Mouse (Mus musculus) hindbrain, postnatal 0 days (tissue): ENCODE measurements around the gene Ccna1. TPM values are rescaled to one million over a fixed set of nuclear protein-coding genes. Genes with fewer than 3 reads are reported as not detected.

ENCODE experiments used
- ATAC-seq: fragments of 200-750 bp; cut with Nextera tagmentation; 2 replicates; pipeline ENCODE4 v1.8.0; 2017; ENCODE audit warnings: mild to moderate bottlenecking, moderate TSS enrichment, moderate library complexity
- DNase-seq: peaks from one replicate; pipeline ENCODE4 v3.0.0-alpha.2; 2015; ENCODE audit warnings: low spot score
- H3K27ac ChIP-seq: fragments of 300-500 bp; sonication (generic); 2 replicates; pipeline ENCODE4 v1.5.1; 2014; ENCODE audit warnings: mild to moderate bottlenecking
- H3K27me3 ChIP-seq: fragments of 300-500 bp; sonication (generic); 2 replicates; pipeline ENCODE4 v1.6.1; 2014; ENCODE audit warnings: low read length, mixed read lengths; ENCODE audit not compliant: insufficient read depth
- H3K36me3 ChIP-seq: fragments of 300-500 bp; sonication (generic); 2 replicates; pipeline ENCODE4 v1.6.1; 2014; ENCODE audit warnings: low read length, mixed read lengths; ENCODE audit not compliant: insufficient read depth
- H3K4me1 ChIP-seq: fragments of 300-500 bp; sonication (generic); 2 replicates; pipeline ENCODE4 v1.6.1; 2014; ENCODE audit warnings: antibody characterized with exemption, low read length, mixed read lengths; ENCODE audit not compliant: insufficient read depth
- H3K4me2 ChIP-seq: fragments of 300-500 bp; sonication (generic); 2 replicates; pipeline ENCODE4 v1.6.1; 2014; ENCODE audit warnings: low read depth, mild to moderate bottlenecking, low read length, moderate library complexity, mixed read lengths
- H3K4me3 ChIP-seq: fragments of 300-500 bp; sonication (generic); 2 replicates; pipeline ENCODE4 v1.5.1; 2014; ENCODE audit warnings: low read length
- H3K9ac ChIP-seq: fragments of 300-500 bp; sonication (generic); replicated peaks from 2 replicates; pipeline ENCODE4 v1.6.1; 2014; ENCODE audit warnings: mild to moderate bottlenecking, low read length, moderate library complexity, mixed read lengths
- H3K9me3 ChIP-seq: fragments of 300-500 bp; sonication (generic); 2 replicates; pipeline ENCODE4 v1.6.1; 2016; ENCODE audit warnings: low read length, mixed read lengths
- CTCF ChIP-seq: IDR thresholded peaks from 2 replicates; pipeline ENCODE4 v1.5.1; 2016; ENCODE audit warnings: antibody characterized with exemption, control low read depth, low read depth
- WGBS: fragments of 180-500 bp; shearing (Covaris S2); extraction: QIAGEN DNeasy Blood & Tissue Kit; methylation state at CpG from one replicate; pipeline ENCODE4 v1.1.7; 2014; 5-methylcytosine and 5-hydroxymethylcytosine counted together
- polyA plus RNA-seq: library from polyadenylated mRNA; unstranded; fragments of >200 nt; fragmentation: Nextera tagmentation; extraction: Ambion mirVana; gene quantifications from 2 replicates; pipeline ENCODE4 v1.2.1, GENCODE M21; 2015
- total RNA-seq: library from RNA; depleted of rRNA; stranded (reverse); fragments of >200 nt; gene quantifications from 2 replicates; pipeline ENCODE4 v1.2.3, GENCODE M21; 2014

The Ccna1 gene
- total and polyA plus RNA-seq, 2 experiments from 2014 or later, result 1.3 to 2.0 TPM

GRCm38 (mm10) chr3:55054231-55054630, 1.1 kb downstream of the Ccna1 start:
- H3K27ac ChIP-seq, result no peak overlapping the region
- H3K4me3 ChIP-seq, result no peak overlapping the region; the same call in 1 of the 2 replicates
- no peak for DNase-seq
- no peaks in the 10 kb centered on the region for H3K27me3 ChIP-seq
- no peak for ATAC-seq
- TF ChIP-seq CTCF, result no peak
- no peaks in the 10 kb centered on the region for H3K36me3 ChIP-seq
- peak overlapping the region; percentile 90; the same call in 1 of the 2 replicates for H3K4me2 ChIP-seq
- H3K9me3 ChIP-seq, result no peaks in the 10 kb centered on the region
- WGBS, result 61% methylated on average over 6 of the region's 6 CpGs
- no peak overlapping the region for H3K9ac ChIP-seq
- H3K4me1 ChIP-seq, result no peaks in the 10 kb centered on the region

- H3K36me3 ChIP-seq, result no peaks in the 10 kb centered on the region
- H3K9me3 ChIP-seq, result no peaks in the 10 kb centered on the region
- H3K27me3 ChIP-seq, result no peaks in the 10 kb centered on the region
- no peak overlapping the region for H3K4me2 ChIP-seq
- no peak overlapping the region for H3K9ac ChIP-seq
- no peaks in the 10 kb centered on the region for H3K4me1 ChIP-seq
- no peak for TF ChIP-seq CTCF
- H3K4me3 ChIP-seq, result no peak overlapping the region
- WGBS, result 49% methylated on average over 8 of the region's 8 CpGs
- peak; percentile 29; the same call in 1 of the 2 replicates for ATAC-seq
- no peak overlapping the region for H3K27ac ChIP-seq
- DNase-seq, result peak; percentile 57
These were observed 10.5 kb downstream of the Ccna1 start for GRCm38 (mm10) chr3:55044601-55045370.

GRCm38 (mm10) chr3:55037608-55038007, 17.7 kb downstream of the Ccna1 start:
- Histone ChIP-seq H3K9ac (no peak overlapping the region), H3K36me3 (no peaks in the 10 kb centered on the region), H3K4me3 (no peak overlapping the region), H3K9me3 (no peaks in the 10 kb centered on the region), H3K4me2 (no peak overlapping the region), H3K4me1 (no peaks in the 10 kb centered on the region), H3K27ac (no peak overlapping the region), H3K27me3 (no peaks in the 10 kb centered on the region)
- no peak for ATAC-seq
- 90% methylated on average over 5 of the region's 5 CpGs for WGBS
- no peak for TF ChIP-seq CTCF
- no peak for DNase-seq

GRCm38 (mm10) chr3:55027271-55027840, 27.9 kb downstream of the Ccna1 start:
- DNase-seq, result peak; percentile 25
- ATAC-seq, result no peak
- H3K4me3 ChIP-seq, result no peak overlapping the region
- no peak overlapping the region for H3K4me2 ChIP-seq
- no peak overlapping the region for H3K9ac ChIP-seq
- WGBS, result 53% methylated on average over 7 of the region's 7 CpGs
- no peaks in the 10 kb centered on the region for H3K36me3 ChIP-seq
- 0 out of 2 replicates have a peak, but pooled peaks cover 5% of the 10 kb centered on the region for H3K4me1 ChIP-seq
- no peaks in the 10 kb centered on the region for H3K27me3 ChIP-seq
- TF ChIP-seq CTCF, result no peak
- H3K9me3 ChIP-seq, result no peaks in the 10 kb centered on the region
- no peak overlapping the region for H3K27ac ChIP-seq

GRCm38 (mm10) chr3:55025502-55025901, 29.8 kb downstream of the Ccna1 start:
- TF ChIP-seq CTCF, result no peak
- 83% methylated on average over 3 of the region's 3 CpGs for WGBS

GRCm38 (mm10) chr3:55023347-55023746, 32.0 kb downstream of the Ccna1 start:
- Histone ChIP-seq H3K36me3 (no peaks in the 10 kb centered on the region), H3K27ac (no peak overlapping the region), H3K9me3 (no peaks in the 10 kb centered on the region), H3K27me3 (no peaks in the 10 kb centered on the region), H3K4me1 (0 out of 2 replicates have a peak, but pooled peaks cover 4% of the 10 kb centered on the region), H3K4me3 (no peak overlapping the region), H3K4me2 (no peak overlapping the region), H3K9ac (no peak overlapping the region)
- ATAC-seq (no peak), DNase-seq (no peak)
- 97% methylated on average over 1 of the region's 1 CpGs for WGBS
- 0 out of 2 replicates have a peak, but pooled peaks have one; percentile 11 for TF ChIP-seq CTCF

More at GRCm38 (mm10) chr3:55025502-55025901, 29.8 kb downstream of the Ccna1 start:
- H3K9ac ChIP-seq, result no peak overlapping the region
- ATAC-seq (no peak), DNase-seq (peak; percentile 37)
- 0 out of 2 replicates have a peak, but pooled peaks cover 5% of the 10 kb centered on the region for H3K4me1 ChIP-seq
- H3K36me3 ChIP-seq, result no peaks in the 10 kb centered on the region
- H3K27ac ChIP-seq, result no peak overlapping the region
- H3K4me3 ChIP-seq, result no peak overlapping the region
- H3K4me2 ChIP-seq, result no peak overlapping the region
- no peaks in the 10 kb centered on the region for H3K27me3 ChIP-seq
- no peaks in the 10 kb centered on the region for H3K9me3 ChIP-seq
